Mouse (Mus musculus): ENCODE results near the gene Rps6kl1.

The Rps6kl1 gene

DNA sequence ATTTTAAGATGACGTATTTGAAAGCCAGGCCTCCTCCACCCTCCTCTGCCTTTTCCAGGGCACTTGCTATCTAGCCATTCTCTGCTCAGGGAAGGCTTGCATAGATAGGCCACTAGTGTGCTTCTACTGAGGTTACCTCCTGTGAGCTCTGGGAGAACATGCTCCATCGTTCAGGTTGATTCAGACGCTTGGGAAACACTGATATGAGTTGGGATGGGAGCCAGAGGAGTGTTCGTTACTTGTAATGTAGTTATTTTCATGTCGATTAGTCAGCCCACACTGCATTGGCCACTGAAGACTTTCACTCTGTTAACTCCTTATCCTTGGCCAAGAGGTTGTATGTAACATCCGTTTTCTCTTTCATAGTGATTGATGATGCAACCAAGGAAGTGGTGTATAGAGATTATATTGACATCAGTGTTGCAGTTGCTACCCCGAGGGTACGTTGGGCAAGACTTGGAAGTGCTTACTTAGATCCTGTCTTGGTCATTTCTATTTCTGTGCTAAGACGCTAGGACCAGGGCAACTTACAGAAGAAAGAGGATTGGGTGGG, 21.6 kb downstream of the Rps6kl1 start:
- no peak overlapping the region for H3K4me3 ChIP-seq (replicated peaks; ENCODE audit: low read length)

DNA sequence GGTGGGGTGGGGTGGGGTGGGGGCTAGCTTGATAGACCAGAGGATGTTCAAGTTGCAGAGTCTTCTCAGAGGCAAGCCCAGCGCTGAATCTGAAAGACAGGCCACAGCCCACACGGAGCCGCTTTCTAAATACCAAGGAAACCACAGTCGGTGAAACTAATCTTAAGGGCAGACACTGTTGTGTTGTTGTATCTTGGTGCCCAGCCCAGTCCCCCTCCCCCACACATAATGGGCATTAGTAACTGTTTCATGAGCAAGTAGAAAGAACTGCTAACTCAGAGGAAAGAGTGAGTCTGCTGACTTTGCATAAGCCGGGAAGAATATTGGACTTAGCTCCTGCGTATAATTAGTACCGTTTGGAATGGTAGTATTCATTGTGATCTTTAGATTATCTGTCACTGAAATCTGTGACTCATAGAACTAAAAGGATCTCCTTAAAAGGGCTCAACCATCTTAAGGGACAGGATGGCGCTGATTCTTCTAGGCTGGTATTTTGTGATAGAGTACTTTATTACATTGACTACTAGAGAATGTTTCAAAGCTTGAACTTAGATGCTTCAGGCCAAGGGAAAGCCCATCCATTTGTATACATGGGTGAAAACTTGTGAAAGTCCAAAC, 24.0 kb downstream of the Rps6kl1 start:
- TF ChIP-seq POU5F1 (IDR thresholded peaks at IDR 0.05; ENCODE audit: borderline replicate concordance, low read length) (no peak), CTCF (conservative IDR thresholded peaks at IDR 0.05; ENCODE audit: low read length) (no peak), NANOG (IDR thresholded peaks at IDR 0.05; ENCODE audit: borderline replicate concordance, low read length) (no peak)

More for the DNA sequence above, 21.6 kb downstream of the Rps6kl1 start:
- Histone ChIP-seq H3K36me3 (ENCODE audit: insufficient read depth, low read length) (peaks cover 94% of the 10 kb centered on the region), H3K4me1 (replicated peaks; ENCODE audit: low read depth, low read length) (0 out of 2 replicates have a peak, but pooled peaks cover 8% of the 10 kb centered on the region), H3K9me3 (ENCODE audit: low read length) (peaks cover 12% of the 10 kb centered on the region; the same call in 1 of the 2 replicates), H3K27me3 (ENCODE audit: insufficient read depth, low read length) (no peaks in the 10 kb centered on the region)
- no peak for TF ChIP-seq CTCF (conservative IDR thresholded peaks at IDR 0.05; ENCODE audit: low read length)
- no peak for TF ChIP-seq POU5F1 (IDR thresholded peaks at IDR 0.05; ENCODE audit: borderline replicate concordance, low read length)
- TF ChIP-seq NANOG (IDR thresholded peaks at IDR 0.05; ENCODE audit: borderline replicate concordance, low read length): no peak

DNA sequence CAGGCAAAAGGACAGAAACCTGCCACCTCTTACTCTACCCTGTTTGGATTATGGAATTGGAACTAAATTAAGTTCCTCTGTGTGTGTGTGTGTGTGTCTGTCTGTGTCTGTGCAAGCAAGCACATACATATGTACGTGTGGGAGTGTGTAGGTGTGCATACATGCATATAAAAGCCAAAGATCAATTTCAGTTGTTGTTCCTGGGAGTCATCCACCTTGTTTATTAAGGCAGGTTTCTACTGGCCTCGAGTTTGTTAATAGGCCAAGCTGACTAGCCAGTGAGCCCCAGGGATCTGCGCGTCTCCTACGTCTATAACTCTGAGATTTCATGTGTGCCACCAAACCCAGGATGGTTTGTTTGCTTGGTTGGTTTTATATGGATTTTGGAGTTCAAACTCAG, 26.3 kb downstream of the Rps6kl1 start:
- Histone ChIP-seq H3K36me3 (ENCODE audit: insufficient read depth, low read length) (peaks cover 97% of the 10 kb centered on the region), H3K4me1 (replicated peaks; ENCODE audit: low read depth, low read length) (0 out of 2 replicates have a peak, but pooled peaks cover 5% of the 10 kb centered on the region), H3K4me3 (replicated peaks; ENCODE audit: low read length) (no peak overlapping the region), H3K27me3 (ENCODE audit: insufficient read depth, low read length) (no peaks in the 10 kb centered on the region), H3K9me3 (ENCODE audit: low read length) (no peaks in the 10 kb centered on the region)
- TF ChIP-seq POU5F1 (IDR thresholded peaks at IDR 0.05; ENCODE audit: borderline replicate concordance, low read length) (no peak), CTCF (conservative IDR thresholded peaks at IDR 0.05; ENCODE audit: low read length) (no peak), NANOG (IDR thresholded peaks at IDR 0.05; ENCODE audit: borderline replicate concordance, low read length) (no peak)

More for the DNA sequence above, 24.0 kb downstream of the Rps6kl1 start:
- peaks cover 94% of the 10 kb centered on the region for H3K36me3 ChIP-seq (ENCODE audit: insufficient read depth, low read length)
- peaks cover 12% of the 10 kb centered on the region; the same call in 1 of the 2 replicates for H3K9me3 ChIP-seq (ENCODE audit: low read length)
- no peak overlapping the region for H3K4me3 ChIP-seq (replicated peaks; ENCODE audit: low read length)
- 0 out of 2 replicates have a peak, but pooled peaks cover 5% of the 10 kb centered on the region for H3K4me1 ChIP-seq (replicated peaks; ENCODE audit: low read depth, low read length)
- H3K27me3 ChIP-seq (ENCODE audit: insufficient read depth, low read length): no peaks in the 10 kb centered on the region

DNA sequence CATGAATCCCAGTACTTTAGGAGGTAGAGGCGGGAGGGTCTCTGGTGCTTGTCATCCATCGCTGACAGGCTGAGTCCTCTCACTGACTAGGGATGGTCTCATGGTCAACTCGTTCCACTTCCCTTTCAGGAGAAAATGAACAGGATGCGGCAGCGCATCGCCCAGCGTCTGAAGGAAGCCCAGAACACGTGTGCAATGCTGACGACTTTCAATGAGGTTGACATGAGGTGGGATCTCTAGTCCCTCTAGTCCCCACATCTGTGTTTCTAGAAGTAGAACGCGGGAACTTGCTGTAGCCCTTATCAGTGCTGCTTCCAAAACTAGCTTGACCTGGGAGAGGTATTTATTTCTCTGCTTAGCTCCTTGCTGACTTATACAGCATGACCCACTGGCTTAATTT, 27.4 kb downstream of the Rps6kl1 start:
- H3K4me3 ChIP-seq (replicated peaks; ENCODE audit: low read length): no peak overlapping the region
- no peak for TF ChIP-seq CTCF (conservative IDR thresholded peaks at IDR 0.05; ENCODE audit: low read length)
- no peak for TF ChIP-seq POU5F1 (IDR thresholded peaks at IDR 0.05; ENCODE audit: borderline replicate concordance, low read length)
- TF ChIP-seq NANOG (IDR thresholded peaks at IDR 0.05; ENCODE audit: borderline replicate concordance, low read length): no peak
- no peaks in the 10 kb centered on the region for H3K9me3 ChIP-seq (ENCODE audit: low read length)

DNA sequence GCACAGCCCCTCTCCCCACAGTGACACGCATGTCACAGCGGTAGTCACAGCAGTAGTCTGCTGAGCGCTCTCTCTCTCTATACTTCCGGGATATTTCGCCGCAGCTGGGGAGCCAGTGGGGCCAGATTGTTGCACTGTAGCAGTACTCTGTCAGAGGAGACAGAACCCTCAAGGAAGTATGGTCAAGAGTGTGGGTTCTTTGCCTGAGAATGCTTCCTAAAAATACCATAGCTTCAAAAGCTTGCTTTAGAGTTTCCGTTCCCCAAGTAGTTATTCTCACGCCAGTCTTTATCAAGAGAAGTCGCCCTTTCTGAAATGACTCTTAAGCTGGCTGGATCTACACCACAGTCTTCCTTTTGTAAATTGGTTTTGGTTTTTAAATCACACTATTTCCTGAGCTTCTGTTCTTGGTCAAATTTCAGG, 27.9 kb downstream of the Rps6kl1 start:
- Histone ChIP-seq H3K4me3 (replicated peaks; ENCODE audit: low read length) (no peak overlapping the region), H3K27me3 (ENCODE audit: insufficient read depth, low read length) (no peaks in the 10 kb centered on the region), H3K9me3 (ENCODE audit: low read length) (no peaks in the 10 kb centered on the region), H3K36me3 (ENCODE audit: insufficient read depth, low read length) (peaks cover 98% of the 10 kb centered on the region), H3K4me1 (replicated peaks; ENCODE audit: low read depth, low read length) (0 out of 2 replicates have a peak, but pooled peaks cover 5% of the 10 kb centered on the region)
- no peak for TF ChIP-seq POU5F1 (IDR thresholded peaks at IDR 0.05; ENCODE audit: borderline replicate concordance, low read length)
- no peak for TF ChIP-seq NANOG (IDR thresholded peaks at IDR 0.05; ENCODE audit: borderline replicate concordance, low read length)
- TF ChIP-seq CTCF (conservative IDR thresholded peaks at IDR 0.05; ENCODE audit: low read length): no peak

More for the DNA sequence above, 27.4 kb downstream of the Rps6kl1 start:
- H3K27me3 ChIP-seq (ENCODE audit: insufficient read depth, low read length): no peaks in the 10 kb centered on the region
- H3K36me3 ChIP-seq (ENCODE audit: insufficient read depth, low read length): peaks cover 98% of the 10 kb centered on the region
- 0 out of 2 replicates have a peak, but pooled peaks cover 5% of the 10 kb centered on the region for H3K4me1 ChIP-seq (replicated peaks; ENCODE audit: low read depth, low read length)

DNA sequence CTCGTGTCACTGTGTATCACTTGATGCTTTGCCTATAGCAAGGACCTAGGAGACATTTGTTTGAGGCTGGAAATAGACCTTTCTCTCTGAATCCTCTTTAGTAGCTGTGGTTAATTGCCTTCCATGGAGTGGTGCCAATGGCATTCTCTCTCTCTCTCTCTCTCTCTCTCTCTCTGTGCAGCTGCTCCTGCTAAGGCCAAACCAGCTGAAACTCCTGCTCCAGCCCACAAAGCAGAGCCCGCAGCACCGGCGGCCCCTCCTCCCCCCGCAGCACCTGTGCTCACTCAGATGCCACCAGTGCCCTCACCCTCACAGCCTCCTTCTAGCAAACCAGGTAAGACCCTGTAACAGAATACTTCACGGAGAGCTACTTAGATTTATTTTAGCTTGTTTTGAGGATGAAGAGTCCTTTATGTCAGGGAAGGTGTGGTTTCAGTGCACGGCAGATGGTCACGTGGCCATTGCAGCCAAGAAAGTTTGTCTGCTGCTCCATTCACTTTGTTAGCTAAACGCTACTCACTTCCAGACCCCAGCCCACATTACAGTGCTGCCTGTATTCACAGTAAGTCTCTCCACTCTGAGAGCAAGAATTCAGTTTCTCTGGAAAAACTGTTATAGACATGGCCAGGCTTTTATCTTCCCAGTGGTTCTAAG, 29.1 kb downstream of the Rps6kl1 start:
- Histone ChIP-seq H3K4me3 (replicated peaks; ENCODE audit: low read length) (no peak overlapping the region), H3K4me1 (replicated peaks; ENCODE audit: low read depth, low read length) (0 out of 2 replicates have a peak, but pooled peaks cover 5% of the 10 kb centered on the region), H3K27me3 (ENCODE audit: insufficient read depth, low read length) (no peaks in the 10 kb centered on the region), H3K36me3 (ENCODE audit: insufficient read depth, low read length) (peaks cover 93% of the 10 kb centered on the region), H3K9me3 (ENCODE audit: low read length) (no peaks in the 10 kb centered on the region)
- TF ChIP-seq POU5F1 (IDR thresholded peaks at IDR 0.05; ENCODE audit: borderline replicate concordance, low read length) (no peak), CTCF (conservative IDR thresholded peaks at IDR 0.05; ENCODE audit: low read length) (no peak), NANOG (IDR thresholded peaks at IDR 0.05; ENCODE audit: borderline replicate concordance, low read length) (no peak)

DNA sequence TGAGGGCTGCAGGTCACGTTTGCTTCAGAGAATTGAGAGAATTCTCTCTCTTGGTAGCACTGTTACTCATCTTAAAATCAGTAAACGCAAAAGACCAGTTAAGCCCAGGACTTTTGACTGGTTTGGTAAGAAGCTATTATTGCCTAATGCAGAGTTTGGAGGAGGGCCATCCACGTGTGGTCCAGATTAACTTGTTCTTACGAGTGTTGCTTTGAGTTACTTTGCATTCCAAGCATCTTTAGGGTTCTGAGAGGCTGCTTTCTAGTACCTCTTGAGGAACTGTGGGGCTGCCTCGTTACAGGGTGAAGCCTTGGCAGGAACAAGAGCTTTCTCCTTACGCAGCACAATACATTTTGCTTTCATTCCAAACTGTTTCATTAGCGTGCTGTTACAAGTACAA, 35.4 kb downstream of the Rps6kl1 start:
- Histone ChIP-seq H3K36me3 (ENCODE audit: insufficient read depth, low read length) (peaks cover 63% of the 10 kb centered on the region), H3K27me3 (ENCODE audit: insufficient read depth, low read length) (no peaks in the 10 kb centered on the region), H3K9me3 (ENCODE audit: low read length) (no peaks in the 10 kb centered on the region), H3K4me3 (replicated peaks; ENCODE audit: low read length) (no peak overlapping the region), H3K4me1 (replicated peaks; ENCODE audit: low read depth, low read length) (peaks cover 24% of the 10 kb centered on the region)
- TF ChIP-seq CTCF (conservative IDR thresholded peaks at IDR 0.05; ENCODE audit: low read length): no peak
- TF ChIP-seq POU5F1 (IDR thresholded peaks at IDR 0.05; ENCODE audit: borderline replicate concordance, low read length): no peak
- TF ChIP-seq NANOG (IDR thresholded peaks at IDR 0.05; ENCODE audit: borderline replicate concordance, low read length): no peak

DNA sequence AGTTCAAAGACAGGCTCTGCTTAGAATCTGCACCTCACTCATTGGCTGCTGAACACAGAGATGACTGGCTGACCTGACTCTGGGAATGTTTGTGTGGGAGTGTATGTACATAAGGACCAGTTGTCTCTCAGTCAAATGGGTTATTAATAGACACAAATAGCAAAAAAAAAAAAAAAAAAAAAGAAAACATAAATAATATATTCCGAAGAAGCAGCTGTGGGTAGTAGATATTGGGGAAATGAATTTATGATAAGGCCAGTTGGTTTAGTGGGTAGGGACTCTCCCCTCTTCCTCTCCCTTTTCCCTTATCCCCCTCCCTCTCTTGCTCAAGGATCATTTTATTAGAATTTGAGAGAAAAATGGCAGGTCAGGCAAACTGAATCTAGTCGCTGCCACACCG, 37.1 kb downstream of the Rps6kl1 start:
- Histone ChIP-seq H3K27me3 (ENCODE audit: insufficient read depth, low read length) (peaks cover 2% of the 10 kb centered on the region; the same call in 1 of the 2 replicates), H3K4me3 (replicated peaks; ENCODE audit: low read length) (no peak overlapping the region)

More for the DNA sequence above, 37.1 kb downstream of the Rps6kl1 start:
- no peaks in the 10 kb centered on the region for H3K9me3 ChIP-seq (ENCODE audit: low read length)
- TF ChIP-seq POU5F1 (IDR thresholded peaks at IDR 0.05; ENCODE audit: borderline replicate concordance, low read length) (no peak), CTCF (conservative IDR thresholded peaks at IDR 0.05; ENCODE audit: low read length) (no peak), NANOG (IDR thresholded peaks at IDR 0.05; ENCODE audit: borderline replicate concordance, low read length) (no peak)
- H3K4me1 ChIP-seq (replicated peaks; ENCODE audit: low read depth, low read length): peaks cover 39% of the 10 kb centered on the region
- H3K36me3 ChIP-seq (ENCODE audit: insufficient read depth, low read length): peaks cover 45% of the 10 kb centered on the region
